Comparison of ENCODE assay signal across 23 mouse cellular contexts in the genomic region with DNA sequence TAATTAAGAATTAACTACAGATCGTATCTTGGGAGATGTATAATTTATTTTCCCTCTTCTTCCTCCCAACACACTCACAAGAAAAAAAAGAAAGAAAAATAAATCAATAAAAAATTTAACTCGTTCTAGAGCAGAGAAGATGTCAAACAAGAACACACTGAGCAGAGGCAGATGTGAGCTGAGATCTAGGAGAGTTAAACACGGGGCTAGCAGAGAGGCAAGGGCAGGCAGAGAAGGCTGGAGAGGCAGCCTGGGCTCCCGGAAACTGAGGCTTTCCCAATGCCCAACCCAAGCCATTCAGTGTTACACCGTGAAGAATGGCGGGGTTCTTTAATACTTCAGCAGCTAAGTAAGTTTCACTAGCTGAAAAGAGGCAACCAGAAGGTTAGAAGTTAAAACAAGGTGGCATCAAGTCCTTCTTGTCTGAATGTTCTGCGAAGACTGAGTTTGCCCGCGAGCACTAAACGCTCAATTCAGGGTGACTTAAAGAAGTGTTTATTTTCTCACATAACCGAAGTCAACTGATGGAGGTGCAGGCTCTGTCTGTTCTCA.
DNase-seq lines count a peak whose midpoint lies in the region; ATAC-seq lines count a peak whose summit lies in the region.
"Had no signal": no experiment of that assay in that cellular context is flagged by ENCODE, and none has a peak within 500 bp of the region (broad histone marks: within the 10 kb centered on the region; RNA-seq: fewer than 3 reads in every experiment).

No protein-coding gene starts in this region.

- H3K9ac ChIP-seq in hindbrain, embryonic 16.5 days (ENCODE audit: low read depth, low read length): no peak overlapping the region
- no peak overlapping the region for H3K9ac ChIP-seq in midbrain, embryonic 11.5 days (ENCODE audit: low read length)
- no peak overlapping the region for H3K9ac ChIP-seq in midbrain, embryonic 16.5 days (ENCODE audit: low read depth, low read length)
- H3K9ac ChIP-seq in intestine, embryonic 15.5 days: no peak overlapping the region
- H3K9ac ChIP-seq in limb, embryonic 13.5 days: no peak overlapping the region
- no peak overlapping the region for H3K9ac ChIP-seq in forebrain, embryonic 13.5 days
- H3K9ac ChIP-seq: embryonic facial prominence, embryonic 13.5 days; forebrain, embryonic 12.5 days; heart, embryonic 13.5 days; hindbrain, embryonic 13.5 days; midbrain, embryonic 15.5 days had no signal

- H3K4me2 ChIP-seq in hindbrain, embryonic 16.5 days (ENCODE audit: low read length): no peak overlapping the region
- H3K4me2 ChIP-seq in midbrain, embryonic 11.5 days: no peak overlapping the region
- H3K4me2 ChIP-seq in midbrain, embryonic 16.5 days (ENCODE audit: low read length): no peak overlapping the region
- no peak overlapping the region for H3K4me2 ChIP-seq in intestine, embryonic 15.5 days (replicated peaks)
- peak overlapping the region; percentile 57 for H3K4me2 ChIP-seq in limb, embryonic 13.5 days (replicated peaks)
- H3K4me2 ChIP-seq in forebrain, embryonic 13.5 days: no peak overlapping the region
- H3K4me2 ChIP-seq: embryonic facial prominence, embryonic 13.5 days; forebrain, embryonic 12.5 days; heart, embryonic 13.5 days; hindbrain, embryonic 13.5 days; midbrain, embryonic 15.5 days had no signal

- no peak overlapping the region for H3K4me3 ChIP-seq in hindbrain, embryonic 10.5 days
- H3K4me3 ChIP-seq in hindbrain, embryonic 16.5 days (ENCODE audit: low read length): no peak overlapping the region
- no peak overlapping the region for H3K4me3 ChIP-seq in midbrain, embryonic 11.5 days (ENCODE audit: low read depth, low read length)
- H3K4me3 ChIP-seq in midbrain, embryonic 16.5 days (ENCODE audit: low read depth, low read length): no peak overlapping the region
- H3K4me3 ChIP-seq in intestine, embryonic 15.5 days (replicated peaks): no peak overlapping the region
- H3K4me3 ChIP-seq in limb, embryonic 13.5 days: no peak overlapping the region
- no peak overlapping the region for H3K4me3 ChIP-seq in forebrain, embryonic 13.5 days
- H3K4me3 ChIP-seq: embryonic facial prominence, embryonic 13.5 days; erythroblast, embryonic 14.5 days; forebrain, embryonic 12.5 days; heart, embryonic 13.5 days; hindbrain, embryonic 13.5 days; midbrain, embryonic 15.5 days; myocyte had no signal

- peaks cover 6% of the 10 kb centered on the region; the same call in 1 of the 2 replicates for H3K4me1 ChIP-seq in hindbrain, embryonic 10.5 days (replicated peaks)
- H3K4me1 ChIP-seq in hindbrain, embryonic 16.5 days (ENCODE audit: control insufficient read depth, insufficient read depth, low read depth, low read length): peaks cover 10% of the 10 kb centered on the region
- no peaks in the 10 kb centered on the region for H3K4me1 ChIP-seq in midbrain, embryonic 11.5 days (ENCODE audit: control insufficient read depth, insufficient read depth, low read length)
- H3K4me1 ChIP-seq in midbrain, embryonic 16.5 days (ENCODE audit: control insufficient read depth, insufficient read depth, low read length): no peaks in the 10 kb centered on the region
- H3K4me1 ChIP-seq in intestine, embryonic 15.5 days (replicated peaks): 0 out of 2 replicates have a peak, but pooled peaks cover 6% of the 10 kb centered on the region
- H3K4me1 ChIP-seq in limb, embryonic 13.5 days: peaks cover 50% of the 10 kb centered on the region
- H3K4me1 ChIP-seq in forebrain, embryonic 13.5 days: peaks cover 10% of the 10 kb centered on the region; the same call in 1 of the 2 replicates
- H3K4me1 ChIP-seq: heart, embryonic 13.5 days had no signal

- peak overlapping the region; percentile 26; the same call in 1 of the 2 replicates for H3K27ac ChIP-seq in hindbrain, embryonic 10.5 days
- H3K27ac ChIP-seq in hindbrain, embryonic 16.5 days (ENCODE audit: low read depth, low read length): no peak overlapping the region
- H3K27ac ChIP-seq in midbrain, embryonic 11.5 days (ENCODE audit: low read depth, low read length): no peak overlapping the region
- no peak overlapping the region for H3K27ac ChIP-seq in midbrain, embryonic 16.5 days (ENCODE audit: low read length)
- H3K27ac ChIP-seq in intestine, embryonic 15.5 days: 0 out of 2 replicates have a peak overlapping the region, but pooled peaks have one; percentile 15
- H3K27ac ChIP-seq in limb, embryonic 13.5 days: no peak overlapping the region
- no peak overlapping the region for H3K27ac ChIP-seq in forebrain, embryonic 13.5 days
- H3K27ac ChIP-seq: embryonic facial prominence, embryonic 13.5 days; forebrain, embryonic 12.5 days; heart, embryonic 13.5 days; midbrain, embryonic 15.5 days had no signal

- H3K27me3 ChIP-seq in hindbrain, embryonic 10.5 days (ENCODE audit: insufficient read depth, poor library complexity, severe bottlenecking): no peaks in the 10 kb centered on the region
- no peaks in the 10 kb centered on the region for H3K27me3 ChIP-seq in hindbrain, embryonic 16.5 days (replicated peaks; ENCODE audit: control insufficient read depth, insufficient read depth, low read length)
- H3K27me3 ChIP-seq in midbrain, embryonic 11.5 days (ENCODE audit: control insufficient read depth, insufficient read depth, low read length): no peaks in the 10 kb centered on the region
- H3K27me3 ChIP-seq in midbrain, embryonic 16.5 days (ENCODE audit: control insufficient read depth, insufficient read depth, low read depth, low read length): no peaks in the 10 kb centered on the region
- no peaks in the 10 kb centered on the region for H3K27me3 ChIP-seq in intestine, embryonic 15.5 days (replicated peaks)
- H3K27me3 ChIP-seq in limb, embryonic 13.5 days: peaks cover 74% of the 10 kb centered on the region
- H3K27me3 ChIP-seq in forebrain, embryonic 13.5 days: no peaks in the 10 kb centered on the region
- H3K27me3 ChIP-seq: embryonic facial prominence, embryonic 13.5 days; forebrain, embryonic 12.5 days; heart, embryonic 13.5 days; hindbrain, embryonic 13.5 days; midbrain, embryonic 15.5 days had no signal

- H3K9me3 ChIP-seq in hindbrain, embryonic 10.5 days: no peaks in the 10 kb centered on the region
- no peaks in the 10 kb centered on the region for H3K9me3 ChIP-seq in hindbrain, embryonic 16.5 days (ENCODE audit: control insufficient read depth, low read length)
- no peaks in the 10 kb centered on the region for H3K9me3 ChIP-seq in midbrain, embryonic 11.5 days (ENCODE audit: control insufficient read depth, low read length)
- H3K9me3 ChIP-seq in midbrain, embryonic 16.5 days (replicated peaks; ENCODE audit: control insufficient read depth, low read length, poor library complexity, severe bottlenecking): no peaks in the 10 kb centered on the region
- H3K9me3 ChIP-seq in intestine, embryonic 15.5 days: no peaks in the 10 kb centered on the region
- no peaks in the 10 kb centered on the region for H3K9me3 ChIP-seq in limb, embryonic 13.5 days
- no peaks in the 10 kb centered on the region for H3K9me3 ChIP-seq in forebrain, embryonic 13.5 days (replicated peaks)
- H3K9me3 ChIP-seq: embryonic facial prominence, embryonic 13.5 days; forebrain, embryonic 12.5 days; heart, embryonic 13.5 days; hindbrain, embryonic 13.5 days; midbrain, embryonic 15.5 days had no signal

- WGBS in hindbrain, embryonic 10.5 days: 78% methylated on average over 11 of the region's 11 CpGs
- 65% methylated on average over 11 of the region's 11 CpGs for WGBS in hindbrain, embryonic 16.5 days
- WGBS in midbrain, embryonic 11.5 days: 80% methylated on average over 11 of the region's 11 CpGs
- WGBS in midbrain, embryonic 16.5 days: 76% methylated on average over 11 of the region's 11 CpGs
- 32% methylated on average over 11 of the region's 11 CpGs for WGBS in intestine, embryonic 15.5 days
- WGBS in limb, embryonic 13.5 days: 30% methylated on average over 11 of the region's 11 CpGs
- WGBS in forebrain, embryonic 13.5 days: 79% methylated on average over 11 of the region's 11 CpGs

- no peak for DNase-seq in hindbrain, embryonic 10.5 days (ENCODE audit: low spot score)
- peak; percentile 66 for DNase-seq in midbrain, embryonic 11.5 days (ENCODE audit: low spot score, missing footprints)
- DNase-seq: adrenal gland, adult 2 months; B cell, adult 2 months; cerebellum, postnatal 36 days; heart, postnatal 14 days; kidney, postnatal 36 days; lung, postnatal 4 days; right cerebral cortex, postnatal 14 days; spleen, adult 18-20 months had no signal

- H3K36me3 ChIP-seq in hindbrain, embryonic 10.5 days: no peaks in the 10 kb centered on the region
- no peaks in the 10 kb centered on the region for H3K36me3 ChIP-seq in hindbrain, embryonic 16.5 days (ENCODE audit: control insufficient read depth, insufficient read depth, low read length)
- no peaks in the 10 kb centered on the region for H3K36me3 ChIP-seq in midbrain, embryonic 11.5 days (ENCODE audit: control insufficient read depth, insufficient read depth, low read length)
- H3K36me3 ChIP-seq in midbrain, embryonic 16.5 days (ENCODE audit: control insufficient read depth, insufficient read depth, low read length): no peaks in the 10 kb centered on the region
- H3K36me3 ChIP-seq in intestine, embryonic 15.5 days: no peaks in the 10 kb centered on the region
- no peaks in the 10 kb centered on the region for H3K36me3 ChIP-seq in limb, embryonic 13.5 days
- H3K36me3 ChIP-seq in forebrain, embryonic 13.5 days (ENCODE audit: poor library complexity, severe bottlenecking): no peaks in the 10 kb centered on the region
- H3K36me3 ChIP-seq: embryonic facial prominence, embryonic 13.5 days; forebrain, embryonic 12.5 days; heart, embryonic 13.5 days; hindbrain, embryonic 13.5 days; midbrain, embryonic 15.5 days had no signal

- no peak for ATAC-seq in hindbrain, embryonic 16.5 days
- no peak for ATAC-seq in midbrain, embryonic 11.5 days (ENCODE audit: low FRiP score)
- no peak for ATAC-seq in midbrain, embryonic 16.5 days
- peak; percentile 77 for ATAC-seq in intestine, embryonic 15.5 days
- ATAC-seq in limb, embryonic 13.5 days (ENCODE audit: low FRiP score, low read depth): no peak
- ATAC-seq in forebrain, embryonic 13.5 days: no peak
- ATAC-seq: inflammation-experienced regulatory T-cells, adult 6 months; midbrain, embryonic 15.5 days had no signal

Comparison
In these comparisons a context has a peak if more than half of its experiments do, and no peak if none do; other contexts are left out.
1. H3K27ac ChIP-seq: peak in hindbrain, embryonic 10.5 days (single experiment) and intestine, embryonic 15.5 days (single experiment); none in hindbrain, embryonic 16.5 days (single experiment), midbrain, embryonic 11.5 days (single experiment), midbrain, embryonic 16.5 days (single experiment), limb, embryonic 13.5 days (single experiment) and forebrain, embryonic 13.5 days (single experiment).